Mouse (Mus musculus) bone marrow macrophage, adult 2 months (primary cell): ENCODE measurements around the gene Pde4dip.

Experiments used
- CTCF ChIP-seq: IDR thresholded peaks from 2 replicates; pipeline ENCODE4 v1.5.1; 2012; ENCODE audit warnings: low read depth, mild to moderate bottlenecking, low read length, moderate library complexity
- POLR2A ChIP-seq: IDR thresholded peaks from 2 replicates; pipeline ENCODE4 v1.6.1; 2012; ENCODE audit warnings: mild to moderate bottlenecking, low read depth, low read length, borderline replicate concordance

GRCm38 (mm10) chr3:97799267-97799666, 89.2 kb downstream of the Pde4dip start:
- TF ChIP-seq CTCF (no peak), POLR2A (no peak)
